Mouse (Mus musculus) layer of hippocampus, adult 8-10 months (tissue): ENCODE measurements around the gene Ntsr2. TPM values are rescaled to one million over a fixed set of nuclear protein-coding genes. Genes with fewer than 3 reads are reported as not detected.
"Not testable (repeated sequence)": the region's sequence is repeated elsewhere in the genome, so short reads cannot be mapped to it uniquely, and the experiment has no call there.

Source experiments
- DNase-seq, 2 experiments: peaks; one replicate each; pipeline ENCODE4 v3.0.0; 2022; ENCODE audit warnings: low spot score in 2 of 2
- total RNA-seq, 4 experiments: library from RNA; stranded (reverse); gene quantifications; 2 replicates each; pipeline ENCODE4 v1.2.4; 2022

Gene Ntsr2
- total RNA-seq, 4 experiments from 2014 or later = 161 to 213 (median 178) TPM

DNA sequence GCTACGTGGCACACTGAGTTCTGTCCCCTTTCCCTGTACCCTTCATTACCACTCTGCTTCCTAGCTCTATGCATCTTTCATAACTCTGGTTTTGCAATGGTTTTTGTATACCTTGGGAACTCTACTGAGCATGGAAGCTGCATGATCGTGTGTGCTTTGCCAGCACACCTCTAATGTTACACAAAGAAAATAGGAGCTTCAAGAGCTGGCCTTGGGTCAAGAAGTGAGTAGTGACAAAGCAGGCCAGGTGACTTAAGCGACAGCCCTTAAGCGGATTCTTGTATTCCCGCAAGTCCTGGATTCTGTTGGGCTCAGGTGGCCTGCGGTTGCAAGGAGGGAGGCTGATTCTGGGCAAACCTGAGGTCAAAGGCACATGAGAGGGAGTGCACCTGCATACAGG lies 4.9 kb upstream of the Ntsr2 start:
- no peak for DNase-seq

DNA sequence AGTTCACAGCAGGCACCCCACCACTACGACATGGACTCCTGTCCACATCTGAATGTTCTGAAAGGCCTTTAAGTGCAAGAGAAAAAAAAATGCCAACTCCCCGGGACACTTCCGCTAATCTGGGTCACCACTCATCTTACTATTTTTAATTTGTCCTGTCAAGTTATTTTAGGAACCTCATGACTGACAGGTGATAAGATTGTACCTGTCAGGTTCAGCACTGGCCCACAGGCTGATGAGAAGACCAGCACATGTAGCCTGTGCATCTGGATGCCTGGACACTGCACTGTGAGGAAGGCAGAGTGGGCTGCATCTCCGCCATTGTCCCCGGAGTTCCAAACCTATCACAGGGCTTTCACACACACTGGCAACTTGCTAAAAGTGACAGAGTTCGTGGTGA lies 3.4 kb upstream of the Ntsr2 start:
- no peak for DNase-seq

DNA sequence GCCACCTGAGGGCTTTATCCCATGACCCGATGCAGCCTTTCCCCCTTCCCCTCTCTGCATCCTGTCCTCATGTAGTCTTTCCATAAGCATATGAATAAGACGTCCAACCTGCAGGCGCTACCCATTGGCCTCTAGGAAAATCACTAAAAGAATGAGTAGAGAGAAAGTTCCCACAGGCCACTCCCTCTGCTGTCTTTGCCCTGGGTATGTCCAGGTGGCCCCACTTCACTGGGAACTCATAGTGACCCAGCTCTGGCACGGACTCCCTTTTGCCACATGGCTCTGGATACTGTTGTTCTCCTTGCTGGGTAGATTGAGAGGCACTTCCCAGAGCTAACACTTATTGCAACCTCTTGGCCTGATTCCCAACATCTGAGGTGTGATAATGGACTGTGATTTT lies 2.4 kb downstream of the Ntsr2 start:
- DNase-seq = no peak

DNA sequence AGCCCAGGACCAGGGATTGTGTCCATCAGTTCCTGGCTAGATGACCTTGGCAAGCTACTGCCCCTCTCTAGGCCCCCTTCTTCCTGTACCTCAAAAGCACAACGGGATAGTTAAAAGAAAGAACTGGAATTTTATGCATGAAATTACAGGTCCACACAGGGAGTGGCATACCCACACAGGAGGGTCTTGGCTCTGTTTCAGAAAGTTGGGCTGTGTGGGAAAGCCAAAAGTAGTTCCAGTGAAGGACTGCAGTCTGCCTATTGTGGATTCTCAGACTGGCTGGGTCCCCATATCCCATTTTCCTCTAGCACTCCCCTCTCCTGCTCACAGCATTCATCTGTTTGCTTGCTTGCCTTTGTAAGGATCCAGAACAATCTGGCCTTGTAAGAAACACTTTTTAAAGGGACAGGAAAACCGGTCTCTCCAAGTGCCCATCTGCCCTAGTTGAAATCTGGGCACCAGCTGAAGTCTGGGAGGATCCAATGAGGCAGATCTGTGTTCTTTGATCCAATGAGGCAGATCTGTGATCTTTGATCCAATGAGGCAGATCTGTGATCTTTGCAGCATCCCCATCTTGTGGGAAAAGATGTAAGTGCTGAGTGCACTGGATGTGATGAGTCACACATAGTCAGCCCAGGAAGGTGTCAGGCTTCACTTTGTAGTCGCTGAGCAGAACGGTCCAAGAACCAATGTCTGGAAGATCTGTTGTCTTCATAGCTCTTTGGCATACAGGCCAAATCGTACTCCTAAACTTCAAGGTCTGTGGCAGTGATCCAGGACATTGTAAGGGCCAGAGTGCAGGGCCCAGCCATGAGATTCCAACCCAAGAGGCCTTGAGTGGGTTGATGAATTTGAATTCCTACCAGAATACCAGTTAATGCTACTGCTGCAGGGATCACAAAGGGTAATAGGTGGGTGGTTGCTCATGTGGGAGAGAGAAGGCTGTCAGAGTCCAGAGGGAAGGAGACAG lies 4.0 kb downstream of the Ntsr2 start:
- peak; percentile 58 to 62 for DNase-seq

DNA sequence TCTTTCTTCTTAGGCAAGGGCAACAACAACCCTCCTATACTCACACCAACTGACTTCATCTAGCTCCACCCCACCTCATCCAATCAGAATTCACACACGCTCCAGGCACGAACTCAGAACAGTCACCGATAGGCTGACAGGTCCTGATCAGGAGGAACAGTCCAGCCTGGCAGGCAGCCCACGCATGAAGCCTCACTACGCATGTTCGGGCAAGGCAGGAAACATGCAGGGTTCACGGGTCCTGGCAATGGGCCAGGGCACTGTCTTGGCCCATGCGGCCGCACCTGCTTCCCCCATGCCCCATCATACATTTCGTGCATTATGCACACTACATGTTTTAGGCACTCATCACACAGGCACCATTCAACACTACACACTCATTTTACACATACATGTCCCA lies 8.3 kb downstream of the Ntsr2 start:
- no peak for DNase-seq

DNA sequence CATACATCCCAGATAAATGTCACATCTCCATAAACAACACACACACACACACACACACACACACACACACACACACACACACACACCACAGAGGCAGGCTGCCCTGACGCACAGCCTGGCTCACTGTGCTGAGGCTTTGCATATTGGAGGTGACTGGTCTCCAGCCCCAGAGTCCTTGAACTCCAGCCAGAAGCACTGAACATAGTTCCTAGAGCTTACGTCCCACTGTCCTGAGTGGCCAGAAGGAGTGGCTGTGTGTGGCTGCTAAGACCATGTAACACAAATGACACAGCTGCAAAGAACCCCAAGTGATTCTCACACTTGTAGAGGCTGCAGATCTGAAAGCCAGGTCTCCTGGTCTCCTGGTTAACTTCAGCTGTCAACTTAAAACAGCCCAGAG lies 8.8 kb downstream of the Ntsr2 start:
- DNase-seq = no peak

DNA sequence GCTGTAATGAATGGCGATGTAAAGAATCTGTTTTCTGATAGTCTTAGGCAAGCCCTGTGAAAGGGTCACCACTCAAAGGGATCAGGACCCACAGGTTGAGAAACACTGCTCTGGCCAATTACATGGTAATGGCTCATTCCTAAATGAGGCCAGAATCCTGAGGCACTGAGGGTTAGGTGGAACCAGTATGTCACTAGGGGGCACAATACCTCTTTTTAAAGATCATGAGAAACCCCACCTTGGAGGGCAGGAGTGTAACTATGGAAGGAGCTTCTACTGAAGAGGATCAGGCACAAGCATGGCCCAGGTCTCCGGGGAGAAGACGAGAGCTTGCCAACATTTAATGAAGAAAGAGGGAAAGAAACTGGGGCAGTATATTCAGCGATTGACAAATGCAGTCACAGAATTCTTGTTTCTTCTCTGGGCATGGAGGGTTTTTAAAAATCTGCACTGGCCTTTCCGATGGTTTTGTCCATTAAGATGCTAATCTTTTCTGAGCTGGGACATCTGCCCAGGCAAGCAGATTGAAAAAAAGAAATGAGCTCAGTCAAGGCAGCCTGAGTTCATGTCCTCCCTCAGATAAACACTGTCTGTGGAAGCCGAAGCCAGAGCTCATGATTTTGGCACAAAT lies 9.9 kb downstream of the Ntsr2 start:
- DNase-seq = peak; percentile 46 to 73

DNA sequence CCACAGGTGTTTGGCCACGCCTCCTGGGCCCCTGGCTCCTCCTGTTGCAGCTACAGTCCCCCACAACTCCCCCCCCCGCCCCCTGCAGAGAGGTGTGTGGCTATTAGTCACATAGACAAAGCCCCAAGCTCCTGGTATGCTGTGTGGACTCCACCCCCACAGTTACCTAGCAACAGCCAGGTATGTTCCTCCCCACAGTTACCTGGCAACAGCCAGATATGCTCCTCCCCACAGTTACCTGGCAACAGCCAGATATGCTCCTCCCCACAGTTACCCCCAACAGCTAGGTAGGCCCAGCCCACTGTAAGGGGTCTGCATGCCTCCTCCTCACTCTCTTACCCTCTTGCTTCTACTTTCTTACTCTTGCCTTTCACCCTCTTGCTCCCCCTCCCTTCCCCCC lies 11.8 kb downstream of the Ntsr2 start:
- no peak for DNase-seq

DNA sequence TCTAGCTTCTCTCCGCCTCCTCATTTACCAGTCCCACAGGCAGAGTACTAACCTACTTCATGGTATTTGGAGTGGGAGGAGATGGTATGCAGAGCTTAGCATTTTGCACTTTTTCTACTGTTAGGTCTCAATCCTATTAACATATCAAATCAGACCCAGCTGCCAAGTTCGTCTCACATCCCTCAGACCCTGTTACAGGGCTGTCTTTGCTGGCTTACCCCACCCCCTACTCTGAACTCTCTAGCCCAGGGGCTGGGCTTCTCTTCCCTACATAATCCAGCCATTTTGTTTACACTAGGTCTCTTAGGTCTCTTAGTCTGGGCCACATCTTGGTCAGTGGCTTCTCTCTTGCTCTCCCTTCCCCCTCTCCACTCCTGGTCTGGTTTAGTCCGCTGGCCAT lies 16.0 kb downstream of the Ntsr2 start:
- DNase-seq = no peak

DNA sequence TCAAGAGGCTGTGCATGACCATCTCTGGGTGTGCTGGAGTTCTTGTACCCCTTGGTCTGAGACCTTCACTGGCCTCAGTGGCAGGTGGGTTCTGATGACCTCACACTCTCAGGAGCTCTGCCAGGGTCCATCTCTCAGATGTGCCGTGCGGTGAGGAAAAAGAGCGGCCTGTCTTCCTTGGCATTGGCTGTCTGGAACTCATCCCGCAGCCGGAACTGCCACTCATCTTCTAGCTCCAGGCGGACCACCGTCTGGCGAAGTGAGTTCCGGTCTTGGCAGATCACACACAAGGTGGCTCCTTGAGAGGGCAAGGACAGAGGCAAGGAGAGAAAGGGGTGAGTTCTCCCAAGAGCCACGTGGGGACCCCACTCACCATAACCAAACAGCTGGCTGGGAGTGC lies 19.1 kb downstream of the Ntsr2 start:
- DNase-seq = no peak

DNA sequence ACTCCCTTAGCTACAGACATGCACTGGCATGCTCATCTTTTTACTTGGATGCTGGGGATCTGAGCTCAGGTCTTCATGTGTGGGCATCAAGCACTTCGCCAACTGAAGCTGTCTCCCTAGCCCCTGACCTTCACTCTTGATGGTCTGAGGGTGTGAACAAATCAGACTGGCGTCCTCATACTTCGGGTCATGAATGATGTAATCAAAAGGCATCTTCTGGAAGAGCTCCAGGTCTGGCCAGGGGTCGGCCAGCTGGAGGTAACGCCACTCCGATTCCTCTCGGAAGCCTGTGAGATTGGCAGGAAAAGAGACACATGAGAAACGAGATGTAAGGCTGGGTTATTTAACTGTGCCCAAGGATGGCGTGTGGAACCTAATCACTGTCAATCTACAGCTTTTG lies 37.4 kb downstream of the Ntsr2 start:
- DNase-seq = no peak

DNA sequence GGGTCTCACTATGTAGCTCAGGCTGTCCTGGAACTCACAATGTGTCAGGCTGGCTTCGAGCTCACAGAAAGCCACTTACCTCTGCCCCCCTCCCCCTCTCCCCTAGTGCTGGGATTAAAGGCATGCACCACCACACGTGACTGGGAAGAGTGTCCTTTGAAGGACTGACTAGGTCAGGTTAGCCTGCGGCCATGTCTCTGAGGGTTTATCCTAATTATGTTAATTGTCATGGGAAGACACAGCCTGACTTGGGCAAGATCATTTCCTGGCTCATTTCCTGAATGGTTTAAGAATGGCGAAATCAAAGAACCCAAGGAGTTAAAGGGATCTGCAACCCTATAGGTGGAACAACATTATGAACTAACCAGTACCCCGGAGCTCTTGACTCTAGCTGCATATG lies 41.6 kb downstream of the Ntsr2 start:
- DNase-seq = no peak

DNA sequence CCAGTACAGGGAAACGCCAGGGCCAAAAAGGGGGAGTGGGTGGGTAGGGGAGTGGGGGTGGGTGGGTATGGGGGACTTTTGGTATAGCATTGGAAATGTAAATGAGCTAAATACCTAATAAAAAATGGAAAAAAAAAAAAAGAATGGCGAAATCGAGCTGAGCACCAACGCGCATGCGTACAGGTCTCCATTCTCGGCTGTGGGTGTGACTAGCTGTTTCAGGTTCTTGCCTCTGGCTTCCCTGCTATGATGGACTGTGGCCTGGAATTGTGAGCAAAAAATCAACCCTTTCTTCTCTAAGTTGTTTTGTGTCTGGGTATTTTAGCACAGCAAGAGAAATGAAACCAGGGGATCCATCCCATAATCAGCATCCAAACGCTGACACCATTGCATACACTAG lies 42.1 kb downstream of the Ntsr2 start:
- not testable (repeated sequence) for DNase-seq

DNA sequence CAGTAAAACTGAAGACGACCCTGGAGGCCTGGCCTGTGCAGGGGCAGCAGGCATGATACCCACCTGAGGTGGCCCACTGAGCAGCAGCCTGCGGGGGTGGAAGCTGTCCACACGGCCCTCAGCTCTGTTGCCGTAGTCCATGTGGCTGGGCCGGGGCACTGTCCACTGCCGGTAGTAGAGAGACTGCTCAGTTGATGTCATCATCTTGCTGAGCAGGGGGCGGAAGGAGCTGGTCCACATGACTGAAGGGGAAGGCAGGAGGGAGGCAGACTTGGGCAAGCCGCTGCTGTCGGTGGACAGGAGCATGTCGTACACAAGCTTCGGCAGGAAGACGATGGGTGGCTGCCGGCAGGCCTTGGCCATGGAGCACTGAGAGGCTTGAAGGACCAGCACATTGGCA lies 43.0 kb downstream of the Ntsr2 start:
- no peak for DNase-seq

DNA sequence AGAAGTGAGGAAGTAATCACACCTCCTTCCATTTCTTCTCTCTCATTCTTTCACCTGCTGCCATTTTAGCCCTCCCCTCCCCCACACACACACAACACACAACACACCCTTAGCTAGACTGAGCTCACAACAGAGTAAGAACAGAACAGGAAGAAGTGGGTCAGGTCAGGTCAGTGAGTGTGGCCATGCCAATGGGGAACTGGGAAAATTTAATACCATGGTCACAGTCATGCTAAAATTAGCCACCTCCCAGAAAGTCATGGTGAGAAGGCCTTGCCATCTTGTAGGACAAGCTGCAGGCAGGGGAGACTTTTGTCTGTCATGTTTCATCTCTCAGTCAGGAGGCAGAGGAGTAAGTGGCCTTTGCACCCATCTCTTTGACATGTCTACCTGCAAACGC lies 45.5 kb downstream of the Ntsr2 start:
- DNase-seq = no peak

Other genes starting within 250 kb of the Ntsr2 start
- gene Lpin1, start 42.4 kb upstream of the Ntsr2 start, total RNA-seq = 10 to 100 TPM; 28.8 to 33.0 (median 30.9) TPM
- gene Greb1, start 147.5 kb downstream of the Ntsr2 start, total RNA-seq = 1 to 10 TPM in 2 of 4 experiments, under 1 TPM in 2; 0.78 to 1.5 (median 1.0) TPM
- 10 to 100 TPM; 31.7 to 40.5 (median 35.8) TPM for gene E2f6, start 157.6 kb downstream of the Ntsr2 start, total RNA-seq
- 100 to 1,000 TPM; 109 to 143 (median 128) TPM for gene Rock2, start 241.5 kb downstream of the Ntsr2 start, total RNA-seq